Mouse (Mus musculus) adrenal gland, postnatal 25 days (tissue): ENCODE measurements around the gene Gm28308. TPM values are rescaled to one million over a fixed set of nuclear protein-coding genes. Genes with fewer than 3 reads are reported as not detected.

Experiments
- DNase-seq: peaks from one replicate; pipeline ENCODE4 v3.0.0; 2021; ENCODE audit warnings: mixed read lengths
- long read RNA-seq: library from polyadenylated mRNA; stranded (forward); transcript quantifications from one replicate; pipeline ENCODE4 v2.0.0, GENCODE M21; 2021
- total RNA-seq: library from RNA; stranded (reverse); gene quantifications from 2 replicates; pipeline ENCODE4 v1.2.3, GENCODE M21; 2021

Gene Gm28308
- 0.88 and 4.9 TPM in 2 replicates for total RNA-seq
- long read RNA-seq, partial matches to known transcripts: 0 of 2 reads
- long read RNA-seq, other reads (novel, unspliced or antisense): 2 of 2 reads

DNA sequence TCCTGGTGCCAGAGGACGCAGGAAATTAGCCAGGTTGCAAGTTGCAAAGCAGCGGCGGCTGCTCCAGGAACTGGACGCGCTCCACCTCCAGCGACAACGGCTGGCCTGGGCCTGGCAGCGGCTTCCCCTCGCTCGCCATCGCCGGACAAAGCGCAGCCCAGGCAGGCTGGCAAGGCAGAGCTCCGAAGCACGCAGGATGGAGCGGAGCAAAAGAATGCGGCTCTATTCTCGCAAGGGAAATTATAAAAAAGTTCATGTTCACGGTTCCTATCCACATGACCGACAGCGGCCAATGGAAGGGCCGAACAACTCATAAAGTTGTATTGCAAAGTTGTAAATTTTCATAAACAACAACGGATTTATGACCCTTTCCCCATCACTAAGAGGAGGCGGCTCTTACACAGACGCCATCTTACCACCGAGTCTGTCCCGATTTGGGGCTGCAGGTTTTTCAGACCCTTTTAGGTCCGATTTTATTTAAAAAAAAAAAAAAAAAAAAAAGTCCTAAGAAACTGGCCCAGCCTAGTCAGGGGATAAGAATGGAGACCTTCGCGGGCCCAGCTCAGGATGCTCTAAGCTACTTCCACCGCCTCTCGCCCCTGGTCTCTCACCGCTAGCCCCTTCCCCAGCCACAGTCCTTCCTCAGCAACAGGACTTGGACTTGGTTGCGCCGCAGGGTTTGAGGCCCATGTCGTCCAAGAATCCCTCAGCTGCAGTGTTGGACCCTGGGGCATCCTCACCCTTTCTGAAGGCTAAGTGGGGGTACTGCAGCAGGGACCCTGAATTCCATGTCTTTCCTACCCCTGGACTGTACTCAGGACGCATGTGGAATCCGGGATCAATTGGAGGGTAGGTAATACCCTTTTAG, at the start of gene Gm28308, which contains the start of gene Hoxa3:
Gene Gm28308, minus strand, starts transcription at position 221 of the 868 bp plus-strand sequence.
Gene Hoxa3, minus strand, starts transcription at position 218 of the 868 bp plus-strand sequence.
- peak; percentile 73 for DNase-seq

DNA sequence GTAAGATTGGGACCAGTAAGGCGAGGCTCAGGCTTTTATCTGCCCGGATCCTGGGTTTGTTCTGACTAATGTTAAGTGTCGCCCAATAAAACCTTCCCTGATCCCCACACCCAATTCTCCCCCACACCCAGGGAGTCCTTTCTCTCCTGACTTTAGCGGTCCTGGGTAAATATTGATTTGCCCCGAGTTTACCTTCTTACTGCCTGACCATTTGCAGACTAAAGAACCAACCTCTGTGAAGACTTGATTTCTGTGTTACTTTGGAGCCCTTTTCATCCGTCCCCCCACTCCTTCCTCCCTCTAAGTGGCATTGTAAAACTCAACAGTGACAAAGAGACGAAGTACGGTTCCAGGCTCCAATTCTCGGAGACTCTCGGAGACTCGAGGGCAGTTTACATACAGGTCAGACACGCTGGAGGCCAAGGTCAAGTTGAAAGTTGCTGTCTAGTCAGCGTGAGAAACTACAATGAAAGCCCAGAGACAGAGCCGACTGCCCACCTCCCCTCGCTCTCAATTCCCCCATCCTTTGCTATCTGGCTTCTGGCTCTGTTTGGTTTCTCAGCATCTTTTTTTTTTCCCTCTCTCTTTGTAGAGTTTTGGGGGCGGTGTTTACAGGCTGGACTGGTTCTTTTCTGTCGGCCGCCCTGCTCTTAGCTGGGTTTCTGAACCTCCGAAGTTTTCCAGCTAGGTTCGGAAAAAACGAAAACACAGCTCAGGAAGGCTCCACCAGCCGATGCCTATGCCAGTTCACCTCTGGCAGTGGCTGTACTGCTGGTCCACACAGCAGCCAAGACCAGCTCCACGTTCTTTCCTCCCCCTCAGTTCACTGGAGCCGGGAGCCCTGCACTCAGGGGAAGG, 49.6 kb upstream of the Gm28308 start:
- no peak for DNase-seq

DNA sequence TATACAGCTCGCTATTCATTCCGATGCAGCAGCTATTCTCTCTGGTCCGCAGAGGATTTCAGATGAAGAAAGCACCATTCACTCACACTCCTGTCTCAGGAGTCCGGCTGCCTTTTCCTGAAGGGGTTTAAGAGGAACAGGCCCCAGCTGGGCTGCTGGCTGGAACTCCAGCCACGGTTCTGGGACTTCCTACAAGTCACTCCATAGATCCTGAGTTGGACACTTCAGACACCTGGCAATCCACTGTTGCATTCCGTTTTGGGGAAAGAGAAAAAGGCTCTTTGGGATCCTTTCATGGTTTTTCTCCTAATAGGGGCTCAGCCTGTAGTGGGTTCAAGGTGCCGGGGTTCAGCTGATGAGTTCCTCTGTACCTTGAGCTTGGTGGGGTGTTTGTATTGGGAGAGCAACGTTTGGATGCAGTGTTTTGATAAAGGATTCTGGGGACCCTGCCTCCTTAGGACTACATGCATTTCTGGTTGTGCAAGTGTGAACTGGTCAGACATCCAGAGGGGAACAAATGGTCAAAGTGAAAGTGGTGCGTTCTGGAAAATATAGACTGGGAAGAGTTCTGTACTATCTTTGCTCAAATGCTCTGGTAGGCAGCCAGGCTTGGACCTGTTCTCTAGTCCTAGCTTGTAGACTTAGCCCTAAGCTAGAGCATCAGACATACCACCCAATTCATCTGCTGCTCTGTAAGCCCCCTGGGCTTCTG, 48.8 kb upstream of the Gm28308 start:
- no peak for DNase-seq

DNA sequence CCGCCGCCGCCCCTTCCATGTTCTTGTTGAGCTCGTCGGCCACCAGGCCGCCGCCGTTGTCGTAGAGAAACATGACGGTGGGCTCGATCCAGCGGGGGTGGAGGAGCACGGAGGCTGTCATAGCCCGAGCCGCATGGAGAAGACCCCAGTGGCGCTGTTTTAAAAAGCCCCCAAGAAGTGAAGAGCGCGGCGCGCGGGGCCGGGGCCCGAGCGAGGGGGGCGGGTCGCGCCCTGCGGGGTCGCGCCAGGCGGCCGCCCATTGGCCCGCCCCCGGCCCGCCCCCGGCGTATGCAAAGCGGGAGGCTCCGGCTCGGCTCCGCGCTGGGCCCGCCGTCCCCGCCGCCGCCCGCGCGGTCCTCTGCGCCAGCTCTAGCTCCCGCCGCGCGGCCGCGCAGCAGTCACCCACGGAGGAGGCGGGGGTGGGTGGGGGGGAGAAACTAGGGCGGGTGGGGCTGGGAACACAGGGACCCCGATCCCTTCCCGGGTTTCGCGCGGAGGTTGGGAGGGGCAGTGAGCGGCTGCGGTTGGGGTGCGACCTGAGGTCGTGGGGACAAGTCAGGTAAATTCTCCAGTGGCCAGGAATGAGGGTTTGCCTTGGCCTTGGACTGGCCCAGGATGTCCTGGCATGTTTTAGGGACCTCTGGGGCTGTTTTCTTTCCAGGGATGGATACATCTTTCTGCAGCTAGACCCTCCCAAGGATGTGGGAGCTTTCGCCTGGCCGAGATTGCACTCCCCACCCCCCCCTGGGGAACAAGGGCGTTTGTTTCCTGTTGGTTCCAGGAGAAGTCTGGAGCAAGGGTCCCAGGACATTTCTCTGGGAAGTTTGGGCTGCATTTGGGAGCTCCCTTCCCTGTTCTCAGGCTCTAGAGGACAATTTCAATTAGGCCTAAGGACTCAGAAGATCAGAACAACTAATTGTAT, 47.8 kb upstream of the Gm28308 start, which contains the start of gene Hoxa13:
Gene Hoxa13, minus strand, starts transcription at position 227 of the 922 bp plus-strand sequence.
- DNase-seq: peak; percentile 42

DNA sequence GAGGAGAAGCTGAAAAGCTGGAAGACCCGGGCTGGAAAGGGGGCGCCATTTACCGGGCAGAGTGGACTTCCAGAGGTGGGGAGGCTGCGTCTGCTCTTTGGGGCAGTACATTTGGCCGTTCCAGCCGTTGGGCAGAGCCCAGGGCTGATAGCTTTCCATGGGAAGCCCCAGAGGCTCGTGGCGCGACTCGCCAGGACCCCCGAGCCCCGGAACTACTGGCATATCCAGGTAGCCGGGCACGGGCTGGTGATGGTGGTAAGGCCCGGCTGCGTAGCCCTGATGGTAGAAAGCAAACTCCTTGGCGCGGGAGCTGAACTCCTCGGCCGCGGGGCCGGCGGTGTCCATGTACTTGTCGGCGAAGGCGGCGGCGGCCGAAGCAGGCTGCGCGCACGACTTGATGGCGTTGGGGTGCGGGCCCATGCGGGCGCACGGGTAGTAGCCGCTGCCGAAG, 46.7 kb upstream of the Gm28308 start:
- no peak for DNase-seq

DNA sequence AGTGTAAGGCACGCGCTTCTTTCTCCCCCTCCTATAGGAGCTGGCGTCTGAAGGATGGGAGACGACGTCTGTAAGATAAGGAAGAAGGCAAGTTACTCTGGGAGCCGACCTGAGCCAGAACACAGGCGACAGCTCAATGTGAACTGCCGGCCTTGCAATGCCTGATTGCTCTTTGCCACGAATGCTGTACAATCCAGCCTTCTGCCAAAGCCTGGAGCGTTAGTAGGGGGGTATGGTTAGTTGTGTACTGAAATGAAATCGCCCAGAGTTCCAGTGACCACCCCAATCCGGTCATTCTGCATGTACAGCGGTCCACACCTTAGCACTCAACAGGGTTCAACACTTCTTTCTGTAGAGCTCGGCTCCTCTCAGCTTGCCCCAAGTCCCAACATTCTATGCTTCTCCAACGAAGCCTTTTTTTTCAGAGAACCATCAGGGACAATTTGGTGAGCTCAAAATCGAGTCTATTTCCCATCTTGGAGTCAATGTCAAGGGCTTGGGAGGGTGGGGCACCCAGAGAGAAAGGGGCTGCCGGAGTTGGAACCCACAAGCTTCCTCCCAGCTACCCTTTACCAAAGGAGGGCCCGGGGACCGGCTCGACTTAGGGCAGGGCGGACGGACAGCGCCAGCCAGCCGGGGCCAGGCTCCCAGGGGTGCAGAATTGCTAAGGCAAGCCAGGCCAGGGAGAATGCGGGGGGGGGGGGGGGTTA, 46.1 kb upstream of the Gm28308 start:
- DNase-seq: no peak

DNA sequence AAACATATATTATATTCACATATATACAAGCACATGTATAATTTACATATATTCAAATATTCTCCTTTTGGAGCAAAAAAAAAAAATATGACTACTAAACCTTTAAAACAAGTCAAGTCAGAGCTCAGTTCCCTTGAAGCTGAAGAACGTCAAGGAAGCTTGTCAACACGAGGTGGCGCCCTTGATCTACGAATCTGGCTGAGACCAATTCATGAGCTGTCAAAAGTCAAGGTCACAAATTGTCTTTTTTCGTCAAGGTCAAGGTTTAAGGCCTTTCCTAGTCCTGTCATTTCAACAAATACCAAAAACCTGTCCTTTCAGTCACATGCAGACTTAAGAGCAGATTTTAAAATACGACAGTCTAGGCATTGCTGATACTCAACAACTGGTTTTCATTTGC, 43.8 kb upstream of the Gm28308 start:
- DNase-seq: peak; percentile 75

DNA sequence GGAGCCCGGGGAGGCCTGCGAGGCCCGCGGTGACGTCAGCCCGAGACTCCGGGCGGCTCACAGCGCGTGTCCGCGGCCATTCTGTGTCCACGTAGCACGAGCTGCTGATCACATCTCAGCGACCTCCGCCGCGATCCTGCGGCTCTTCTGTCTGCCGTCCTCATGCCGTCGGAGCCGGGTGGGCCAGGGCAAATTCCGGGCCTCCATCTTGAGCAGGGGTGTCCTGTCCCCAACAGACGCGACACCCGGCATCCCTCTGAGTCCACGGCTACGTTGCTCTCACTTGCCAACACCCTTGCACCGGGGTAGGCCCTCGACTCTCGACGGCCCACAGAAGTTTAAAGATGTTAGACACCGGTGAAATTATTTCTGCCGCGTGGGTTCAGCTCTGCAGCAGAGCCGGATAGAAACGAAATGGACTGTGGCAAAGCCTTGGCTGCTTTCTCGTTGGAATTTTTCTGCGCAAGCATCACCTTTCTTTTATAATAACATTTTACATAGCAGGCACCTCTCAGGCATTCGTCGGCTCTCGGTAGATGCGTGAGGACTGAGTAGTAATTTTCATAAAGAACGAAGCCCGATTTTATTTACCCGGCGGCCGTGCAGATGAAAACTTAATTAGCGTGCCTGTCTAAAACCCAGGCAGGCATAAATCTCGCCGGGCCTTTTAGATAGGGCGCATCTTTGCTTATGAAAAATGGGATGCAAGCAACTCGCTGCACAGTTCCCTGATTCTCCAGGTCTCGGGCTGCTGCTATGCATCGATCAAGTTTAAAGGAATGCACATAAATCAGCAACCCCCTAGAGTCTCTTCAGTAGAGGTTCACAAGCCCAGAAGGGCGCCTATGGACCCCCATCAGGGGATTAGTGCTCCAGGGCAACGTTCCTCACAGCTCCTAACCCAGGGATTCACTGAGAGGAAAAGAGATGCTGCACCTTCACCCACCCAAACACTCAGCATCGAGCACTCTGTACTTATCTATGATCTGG, 40.7 kb upstream of the Gm28308 start:
- no peak for DNase-seq

DNA sequence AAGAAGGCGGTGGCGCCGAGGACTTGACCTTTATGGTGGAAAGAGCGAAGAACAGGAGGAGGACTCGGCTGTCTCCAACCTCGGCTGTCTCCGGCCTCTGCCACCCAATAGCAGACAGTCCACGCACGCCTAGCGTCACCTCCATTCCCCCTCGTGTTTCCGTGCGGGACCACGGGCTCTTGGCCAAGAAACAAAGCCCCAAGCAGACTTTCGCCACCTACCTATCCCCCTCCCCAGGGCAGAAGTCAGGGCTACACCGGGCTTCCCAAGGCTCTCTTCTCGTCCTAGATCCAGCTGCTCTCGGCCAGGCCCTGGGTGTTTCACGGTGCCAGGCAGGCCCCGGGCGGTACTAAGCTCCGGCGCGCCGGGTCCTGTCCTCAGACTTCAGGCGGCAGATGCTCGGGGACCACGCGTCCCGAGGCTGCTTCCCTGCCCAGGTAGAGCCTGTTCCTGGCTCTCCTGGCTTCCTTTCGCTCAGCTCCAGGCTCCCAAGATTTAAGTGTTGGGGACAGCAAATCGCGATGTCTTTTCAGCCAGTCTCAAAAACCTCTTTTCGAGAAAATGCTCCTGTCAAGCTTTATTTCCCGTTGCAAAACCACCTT, 39.7 kb upstream of the Gm28308 start:
- DNase-seq: no peak

DNA sequence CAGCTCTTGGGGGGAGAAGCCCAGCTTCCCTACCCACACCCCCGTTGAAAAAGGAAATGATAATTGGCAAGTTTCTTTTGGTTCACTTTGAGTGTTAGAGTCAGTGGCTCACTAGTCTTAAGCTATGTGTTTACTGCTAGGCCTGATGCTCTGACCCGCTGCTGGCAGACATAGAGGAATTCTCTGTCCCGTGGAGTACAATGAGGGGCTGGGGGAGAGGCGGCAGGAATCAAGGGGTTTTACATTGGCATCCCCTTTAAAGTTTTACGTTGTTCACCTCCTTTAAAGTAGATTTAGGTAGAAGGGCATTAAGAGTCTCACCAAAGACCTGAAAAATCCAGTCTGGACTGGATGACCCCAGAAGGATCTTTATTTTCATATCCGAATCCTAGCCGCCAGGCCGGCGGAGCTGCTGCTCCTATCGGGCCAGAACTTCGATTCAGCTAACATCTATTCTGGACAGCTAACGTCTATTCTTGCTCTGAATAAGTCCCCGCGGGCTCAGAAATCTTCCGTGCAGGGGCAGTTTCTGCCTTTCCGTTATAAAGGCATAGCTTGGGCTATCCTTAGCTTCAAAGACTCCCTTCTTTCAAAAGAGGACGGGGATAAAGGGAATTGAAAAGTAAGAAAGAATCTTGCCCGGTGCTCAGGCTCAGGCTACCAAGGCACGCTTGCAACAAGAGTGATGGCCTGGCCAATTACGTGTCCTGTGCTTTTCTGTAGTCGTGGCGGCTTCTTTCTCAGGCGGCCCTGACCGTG, 39.1 kb upstream of the Gm28308 start:
- DNase-seq: no peak

DNA sequence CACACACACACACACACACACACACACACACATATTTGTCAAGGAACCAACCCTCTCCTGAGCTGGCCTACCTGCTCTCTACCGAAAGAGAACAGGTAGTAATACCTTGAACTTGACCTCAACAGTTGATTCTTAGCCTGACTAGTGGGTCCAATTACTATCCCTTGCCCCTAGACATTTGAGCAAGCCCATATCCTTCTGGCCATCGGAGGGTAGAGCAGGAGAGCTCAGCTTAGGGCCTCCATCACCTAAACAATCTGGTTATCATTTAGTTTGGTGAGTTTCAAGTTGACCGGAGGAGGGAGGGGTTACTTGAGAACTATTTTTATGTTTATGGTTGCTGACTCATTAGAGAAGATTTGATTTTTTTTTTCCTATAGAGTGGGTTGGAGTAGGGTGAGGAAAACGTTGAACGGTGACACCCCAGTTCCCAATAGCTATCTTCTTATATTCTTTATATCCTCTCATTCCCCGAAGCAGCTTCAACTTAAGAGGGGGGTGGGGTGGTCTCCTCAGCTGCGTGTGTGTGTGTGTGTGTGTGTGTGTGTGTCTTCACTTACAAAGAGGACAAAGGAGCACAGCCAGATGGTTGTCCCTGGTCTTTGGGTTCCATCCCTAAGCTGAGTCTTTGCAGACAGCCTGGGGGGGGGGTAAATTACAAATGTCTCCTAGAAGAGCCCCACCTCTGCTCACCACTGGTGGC, 38.2 kb upstream of the Gm28308 start:
- DNase-seq: no peak

DNA sequence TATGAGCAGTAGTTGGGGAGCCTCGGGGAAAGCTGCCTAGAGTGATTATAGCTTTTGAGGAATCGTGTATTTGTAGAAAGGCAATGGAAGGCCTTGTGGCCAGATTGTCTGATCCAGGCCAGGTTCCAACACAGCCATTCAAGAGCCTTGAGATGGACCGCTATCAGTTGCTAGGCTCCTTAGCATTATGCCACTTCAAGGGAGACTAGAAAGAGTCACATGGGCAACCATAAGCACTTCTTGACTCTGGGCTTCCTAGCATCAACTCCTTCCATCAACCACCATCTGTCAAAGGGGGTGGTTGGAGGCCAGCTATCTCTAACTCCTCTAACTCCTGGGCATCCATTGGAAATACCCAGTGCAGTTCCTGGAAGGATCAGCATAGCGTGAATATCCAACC, 36.7 kb upstream of the Gm28308 start:
- no peak for DNase-seq

DNA sequence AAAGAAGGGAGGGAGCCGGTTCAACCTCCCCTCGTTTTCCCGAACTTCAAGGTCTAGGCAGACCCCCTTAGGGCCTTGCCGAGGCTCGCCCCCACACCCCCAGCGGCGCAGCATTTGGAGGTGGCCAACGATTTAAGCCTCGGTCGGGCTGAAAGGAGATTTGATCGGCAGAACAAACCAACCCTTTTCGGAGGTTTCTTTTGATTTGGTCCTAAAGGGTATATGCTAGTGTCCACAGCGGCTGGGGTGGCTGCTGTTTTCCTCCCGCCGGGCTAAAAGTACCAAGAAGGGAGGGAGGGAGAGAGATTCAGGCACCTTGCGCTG, 36.2 kb upstream of the Gm28308 start:
- no peak for DNase-seq

DNA sequence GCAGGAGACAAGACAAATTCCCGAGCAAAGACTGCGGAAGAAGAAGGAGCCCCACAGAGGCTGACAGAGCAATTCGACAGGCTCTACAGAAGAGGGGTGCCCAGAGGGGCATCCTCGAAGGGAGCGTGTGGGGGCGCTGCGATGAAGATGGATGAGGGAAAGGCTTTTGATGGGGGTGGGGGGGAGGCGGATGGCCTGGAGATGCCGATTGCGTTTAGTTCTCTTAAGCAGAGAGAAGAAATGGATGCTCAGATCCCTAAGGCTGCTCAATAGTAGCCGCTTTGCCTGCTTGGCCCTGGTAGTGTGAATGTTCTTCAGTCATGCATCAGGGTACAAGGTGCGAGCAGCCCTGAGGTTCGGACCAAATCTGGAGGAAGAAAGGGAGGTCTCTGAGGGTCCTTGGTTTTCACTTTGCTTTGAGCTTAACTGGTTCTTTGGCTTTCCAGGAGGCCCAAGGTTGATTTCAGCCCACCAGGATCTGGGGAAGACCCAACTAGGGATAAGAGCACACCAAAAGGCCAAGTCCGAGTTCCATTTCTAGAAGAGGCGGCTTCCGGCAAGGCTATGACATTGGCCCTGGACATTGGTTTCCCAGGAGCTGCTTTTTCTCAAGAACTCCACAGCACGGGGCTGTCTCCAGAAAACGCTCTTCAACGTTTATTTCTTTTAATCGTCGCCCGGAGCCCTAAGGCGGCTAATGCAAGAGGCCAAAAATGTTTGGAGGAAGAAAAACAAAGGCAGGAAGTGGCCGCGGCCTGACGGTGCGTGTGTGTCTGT, 35.7 kb upstream of the Gm28308 start:
- DNase-seq: no peak

DNA sequence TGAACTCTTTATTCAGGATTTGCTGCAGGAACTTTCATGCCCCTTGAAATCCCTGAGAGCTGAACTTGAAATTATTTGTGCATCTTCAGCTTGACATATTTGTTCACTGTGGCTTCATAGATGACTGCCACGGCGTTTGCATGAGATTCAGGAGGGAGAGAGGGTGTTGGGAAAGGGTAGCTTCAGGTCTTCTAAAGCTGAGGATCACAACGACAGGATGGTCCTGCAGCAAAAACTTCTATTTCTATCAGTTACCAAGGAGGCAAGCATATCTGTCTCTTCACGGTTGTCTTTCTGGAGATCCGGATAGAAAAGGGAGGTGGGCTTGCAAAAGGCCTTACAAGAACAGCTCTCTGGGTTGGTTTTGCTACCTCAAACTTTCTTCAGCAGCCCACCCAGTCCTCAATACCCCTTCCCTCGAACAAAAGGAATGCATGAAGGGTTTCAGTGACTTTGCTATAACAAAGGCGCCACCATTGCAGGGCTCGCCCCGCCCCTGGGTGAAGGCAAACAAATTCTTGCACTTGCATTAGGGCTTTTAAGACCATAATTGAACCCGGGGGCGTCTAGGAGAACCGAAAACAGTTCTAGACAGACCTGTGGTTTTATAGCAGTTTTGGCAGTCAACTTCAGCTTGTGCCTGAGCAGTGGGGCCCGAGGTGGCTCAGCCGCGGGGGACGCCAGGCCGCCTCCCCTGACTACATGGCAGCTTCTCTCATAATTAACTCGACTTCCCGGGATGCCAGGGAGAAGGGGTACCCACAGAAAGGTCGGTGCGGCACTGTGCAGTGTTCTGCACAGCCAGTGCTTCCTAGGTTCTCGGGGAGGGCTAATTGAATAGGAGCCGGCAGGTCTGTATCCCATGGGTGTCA, 34.9 kb upstream of the Gm28308 start:
- no peak for DNase-seq
